ENCODE assay signal across 8 mouse cellular contexts in the genomic region with DNA sequence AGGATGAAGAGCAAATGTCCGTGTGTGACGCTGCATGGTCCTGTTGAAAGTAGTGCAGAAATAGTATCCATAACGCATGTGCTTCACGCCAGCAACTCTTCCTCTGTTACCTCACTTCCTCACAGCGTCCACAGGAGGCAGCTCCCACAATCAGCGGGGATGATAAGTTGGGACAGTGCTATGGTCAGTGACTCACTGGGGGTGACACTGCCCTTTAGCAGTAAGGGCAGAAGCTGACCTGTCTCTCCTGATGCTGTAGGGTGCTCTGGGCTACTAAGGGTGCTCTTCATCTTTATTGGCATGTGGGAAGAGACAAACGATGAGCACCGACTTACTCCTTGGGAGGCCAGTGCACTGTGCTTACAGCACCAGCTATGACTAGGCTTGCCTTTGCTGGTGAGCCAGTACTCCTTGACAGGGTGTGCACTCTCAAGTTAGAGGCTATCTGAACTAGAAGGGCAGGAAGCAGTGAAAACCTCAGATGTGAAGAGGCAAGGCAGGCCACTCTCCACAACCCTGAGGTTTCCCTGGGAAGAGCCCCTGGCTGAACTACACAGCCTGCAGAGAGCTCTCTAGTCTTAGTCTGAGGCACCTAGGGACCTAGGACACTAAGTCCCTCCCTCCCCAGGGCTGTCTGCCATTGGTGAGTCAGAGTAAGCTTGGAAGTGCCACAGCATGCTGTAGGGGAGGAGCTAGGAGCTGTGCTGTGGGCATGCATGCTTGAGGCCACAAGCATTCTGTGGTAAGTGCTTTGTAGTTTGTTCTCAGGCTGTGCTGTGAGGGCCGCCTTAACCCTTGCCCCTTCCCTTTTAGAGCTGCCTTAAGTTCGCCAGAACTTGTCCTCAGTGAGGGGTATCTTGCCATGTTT. TPM values are rescaled to one million over a fixed set of nuclear protein-coding genes. Genes with fewer than 3 reads are reported as not detected.
DNase-seq lines count a peak whose midpoint lies in the region; ATAC-seq and TF ChIP-seq lines count a peak whose summit lies in the region.

No protein-coding gene starts in this region.

- no peak overlapping the region for H3K4me2 ChIP-seq in heart, postnatal 0 days (ENCODE audit: low read depth, low read length)
- H3K4me2 ChIP-seq in heart, embryonic 11.5 days = no peak overlapping the region
- H3K4me2 ChIP-seq in forebrain, embryonic 13.5 days = no peak overlapping the region
- H3K4me2 ChIP-seq in liver, embryonic 13.5 days = no peak overlapping the region
- H3K4me2 ChIP-seq in stomach, embryonic 16.5 days (ENCODE audit: low read depth, low read length) = no peak overlapping the region

- no peak overlapping the region for H3K4me3 ChIP-seq in heart, postnatal 0 days (ENCODE audit: low read depth, low read length)
- no peak overlapping the region for H3K4me3 ChIP-seq in heart, embryonic 11.5 days (ENCODE audit: low read depth, low read length)
- no peak overlapping the region for H3K4me3 ChIP-seq in forebrain, embryonic 13.5 days
- no peak overlapping the region for H3K4me3 ChIP-seq in liver, embryonic 13.5 days (replicated peaks)
- no peak overlapping the region for H3K4me3 ChIP-seq in stomach, embryonic 16.5 days (replicated peaks; ENCODE audit: low read length)

- no peak for TF ChIP-seq CTCF in heart, postnatal 0 days (IDR thresholded peaks at IDR 0.05; ENCODE audit: low read depth)

- H3K4me1 ChIP-seq in heart, postnatal 0 days (ENCODE audit: control insufficient read depth, insufficient read depth) = no peaks in the 10 kb centered on the region
- H3K4me1 ChIP-seq in heart, embryonic 11.5 days (ENCODE audit: control insufficient read depth, insufficient read depth, low read length) = peaks cover 3% of the 10 kb centered on the region; the same call in 1 of the 2 replicates
- no peaks in the 10 kb centered on the region for H3K4me1 ChIP-seq in forebrain, embryonic 13.5 days
- no peaks in the 10 kb centered on the region for H3K4me1 ChIP-seq in liver, embryonic 13.5 days (replicated peaks)
- H3K4me1 ChIP-seq in stomach, embryonic 16.5 days (ENCODE audit: control insufficient read depth, insufficient read depth, low read length) = peaks cover 3% of the 10 kb centered on the region; the same call in 1 of the 2 replicates

- H3K27ac ChIP-seq in heart, postnatal 0 days (ENCODE audit: low read depth) = no peak overlapping the region
- H3K27ac ChIP-seq in heart, embryonic 11.5 days (ENCODE audit: low read depth, low read length) = no peak overlapping the region
- H3K27ac ChIP-seq in forebrain, embryonic 13.5 days = no peak overlapping the region
- H3K27ac ChIP-seq in liver, embryonic 13.5 days = no peak overlapping the region
- H3K27ac ChIP-seq in stomach, embryonic 16.5 days (ENCODE audit: low read length) = no peak overlapping the region

- TF ChIP-seq EP300 in heart, postnatal 0 days (IDR thresholded peaks at IDR 0.05; ENCODE audit: low read depth) = no peak

- DNase-seq in heart, postnatal 0 days (ENCODE audit: low spot score) = peak; percentile 38
- peak; percentile 76 for DNase-seq in NIH3T3 (ENCODE audit: low read depth)
- no peak for DNase-seq in liver, embryonic 13.5 days
- no peak for DNase-seq in layer of hippocampus, postnatal 25 days (ENCODE audit: extremely low spot score in 1 of 2, low spot score in 1 of 2)
- no peak for DNase-seq in left cerebral cortex, adult 11 months (ENCODE audit: low spot score)

- WGBS in heart, postnatal 0 days = 48% methylated on average over 10 of the region's 10 CpGs
- WGBS in heart, embryonic 11.5 days (ENCODE audit: insufficient replicate concordance) = 46% methylated on average over 10 of the region's 10 CpGs
- 71% methylated on average over 10 of the region's 10 CpGs for whole genome bisulfite sequencing in forebrain, embryonic 13.5 days
- WGBS in liver, embryonic 13.5 days (ENCODE audit: insufficient replicate concordance) = 34% methylated on average over 10 of the region's 10 CpGs
- 67% methylated on average over 10 of the region's 10 CpGs for WGBS in stomach, embryonic 16.5 days

- ATAC-seq in heart, postnatal 0 days (ENCODE audit: insufficient read depth, low read depth) = peak; percentile 76
- ATAC-seq in heart, embryonic 11.5 days (replicated peaks; ENCODE audit: insufficient number of reproducible peaks, low FRiP score, low TSS enrichment) = no peak; the same call in 1 of the 2 replicates
- peak; percentile 53; the same call in 1 of the 2 replicates for ATAC-seq in forebrain, embryonic 13.5 days
- ATAC-seq in liver, embryonic 13.5 days (ENCODE audit: low read depth) = peak; percentile 70
- peak; percentile 68 for ATAC-seq in stomach, embryonic 16.5 days (ENCODE audit: insufficient read depth, low FRiP score)

- H3K9me3 ChIP-seq in heart, postnatal 0 days (replicated peaks; ENCODE audit: control insufficient read depth, low read length) = no peaks in the 10 kb centered on the region
- H3K9me3 ChIP-seq in heart, embryonic 11.5 days (replicated peaks; ENCODE audit: control insufficient read depth, low read length) = no peaks in the 10 kb centered on the region
- no peaks in the 10 kb centered on the region for H3K9me3 ChIP-seq in forebrain, embryonic 13.5 days (replicated peaks)
- no peaks in the 10 kb centered on the region for H3K9me3 ChIP-seq in liver, embryonic 13.5 days (replicated peaks)
- no peaks in the 10 kb centered on the region for H3K9me3 ChIP-seq in stomach, embryonic 16.5 days (replicated peaks; ENCODE audit: control insufficient read depth, low read length)

- H3K36me3 ChIP-seq in heart, postnatal 0 days (replicated peaks; ENCODE audit: control insufficient read depth, insufficient read depth, low read length) = peaks cover 20% of the 10 kb centered on the region
- no peaks in the 10 kb centered on the region for H3K36me3 ChIP-seq in heart, embryonic 11.5 days (ENCODE audit: control insufficient read depth, insufficient read depth, low read length)
- H3K36me3 ChIP-seq in forebrain, embryonic 13.5 days (ENCODE audit: poor library complexity, severe bottlenecking) = peaks cover 43% of the 10 kb centered on the region
- H3K36me3 ChIP-seq in liver, embryonic 13.5 days = no peaks in the 10 kb centered on the region
- H3K36me3 ChIP-seq in stomach, embryonic 16.5 days (ENCODE audit: control insufficient read depth, insufficient read depth, low read length) = no peaks in the 10 kb centered on the region

- H3K27me3 ChIP-seq in heart, postnatal 0 days (ENCODE audit: control insufficient read depth, insufficient read depth, low read length) = no peaks in the 10 kb centered on the region
- H3K27me3 ChIP-seq in heart, embryonic 11.5 days (ENCODE audit: control insufficient read depth, insufficient read depth, low read length) = no peaks in the 10 kb centered on the region
- H3K27me3 ChIP-seq in forebrain, embryonic 13.5 days = no peaks in the 10 kb centered on the region
- no peaks in the 10 kb centered on the region for H3K27me3 ChIP-seq in liver, embryonic 13.5 days
- no peaks in the 10 kb centered on the region for H3K27me3 ChIP-seq in stomach, embryonic 16.5 days (ENCODE audit: control insufficient read depth, insufficient read depth, low read length)

- no peak overlapping the region for H3K9ac ChIP-seq in heart, postnatal 0 days (replicated peaks; ENCODE audit: low read depth, low read length)
- H3K9ac ChIP-seq in heart, embryonic 11.5 days (ENCODE audit: low read depth, low read length) = no peak overlapping the region
- no peak overlapping the region for H3K9ac ChIP-seq in forebrain, embryonic 13.5 days
- H3K9ac ChIP-seq in liver, embryonic 13.5 days = no peak overlapping the region
- H3K9ac ChIP-seq in stomach, embryonic 16.5 days (ENCODE audit: low read length) = no peak overlapping the region

RNA-seq across cellular contexts. Expression of gene Myo5c, which starts 10.2 kb away (rescaled TPM):
- 2.1 and 2.4 TPM in 2 replicates for total RNA-seq in heart, postnatal 0 days (2014; rRNA removed; ENCODE audit: low replicate concordance)
- polyA plus RNA-seq in heart, postnatal 0 days (2015; fragmentation: Nextera tagmentation; extraction: Ambion mirVana) = 1.2 and 1.5 TPM in 2 replicates
- 1.0 and 1.3 TPM in 2 replicates for polyA plus RNA-seq in heart, embryonic 11.5 days (2014; fragmentation: Nextera tagmentation; extraction: Ambion mirVana)
- polyA plus RNA-seq in forebrain, embryonic 13.5 days (2015; fragmentation: Nextera tagmentation; extraction: Ambion mirVana) = 0.21 and 0.28 TPM in 2 replicates
- 0.07 and 0.32 TPM in 2 replicates for polyA plus RNA-seq in liver, embryonic 13.5 days (2015; fragmentation: Nextera tagmentation; extraction: Ambion mirVana)
- 17.8 and 18.6 TPM in 2 replicates for polyA plus RNA-seq in stomach, embryonic 16.5 days (2015; fragmentation: Nextera tagmentation; extraction: Ambion mirVana)
- total RNA-seq in layer of hippocampus, postnatal 25 days (2021) = under 1 TPM; 0.49 to 0.54 TPM

Comparison
In these comparisons a context has a peak if more than half of its experiments do, and no peak if none do; other contexts are left out.
1. DNase-seq: peak in heart, postnatal 0 days (single experiment) and NIH3T3 (single experiment); none in liver, embryonic 13.5 days (single experiment), layer of hippocampus, postnatal 25 days (0 of 2) and left cerebral cortex, adult 11 months (single experiment).